Mouse (Mus musculus): ENCODE data around the gene Gatd1. TPM values are rescaled to one million over a fixed set of nuclear protein-coding genes. Genes with fewer than 3 reads are reported as not detected.

The Gatd1 gene
- total RNA-seq, 2 experiments from 2014 or later = 13.8 to 14.2 TPM

- intact Hi-C loops (cut with DNase I) = loop anchor here (1.0 to 10.0 kb wide), 3 partner anchors 101 to 268 kb away; no protein-coding TSS in a partner anchor
- no peak for DNase-seq (ENCODE audit: low spot score)
Measured at GRCm38 (mm10) chr7:141363106-141363751, 50.7 kb downstream of the Gatd1 start.

GRCm38 (mm10) chr7:141361510-141361909, 52.4 kb downstream of the Gatd1 start:
- DNase-seq (ENCODE audit: low spot score) = no peak
- intact Hi-C loops (cut with DNase I) = loop anchor here (5.0 to 10.0 kb wide), 2 partner anchors 99 to 267 kb away; no protein-coding TSS in a partner anchor

Other genes starting within 250 kb of the Gatd1 start
- gene Rnh1, start 241.3 kb downstream of the Gatd1 start, total RNA-seq (2021) = 10 to 100 TPM; 65.7 to 69.9 TPM
- gene Hras, start 220.1 kb downstream of the Gatd1 start, total RNA-seq (2021) = 100 to 1,000 TPM; 106 to 112 TPM
- 1 to 10 TPM; 3.2 to 4.7 TPM for gene Lrrc56, start 220.0 kb downstream of the Gatd1 start, total RNA-seq (2021)
- not detected for gene Lmntd2, start 200.1 kb downstream of the Gatd1 start, total RNA-seq (2021)
- gene Rassf7, start 198.3 kb downstream of the Gatd1 start, total RNA-seq (2021) = under 1 TPM; 0.62 to 0.64 TPM
- gene Phrf1, start 185.4 kb downstream of the Gatd1 start, total RNA-seq (2021) = 10 to 100 TPM; 29.8 to 31.6 TPM
- 1 to 10 TPM; 3.4 to 3.6 TPM for gene Irf7, start 147.7 kb downstream of the Gatd1 start, total RNA-seq (2021)
- gene Cdhr5, start 137.3 kb downstream of the Gatd1 start, total RNA-seq (2021) = not detected
- not detected for gene Sct, start 135.0 kb downstream of the Gatd1 start, total RNA-seq (2021)
- gene Drd4, start 122.1 kb downstream of the Gatd1 start, total RNA-seq (2021) = not detected
- gene Deaf1, start 86.4 kb downstream of the Gatd1 start, total RNA-seq (2021) = 10 to 100 TPM; 16.4 to 17.1 TPM
- 10 to 100 TPM; 13.5 to 13.9 TPM for gene Tmem80, start 86.4 kb downstream of the Gatd1 start, total RNA-seq (2021)
- 1 to 10 TPM; 3.2 to 4.3 TPM for gene Eps8l2, start 75.3 kb downstream of the Gatd1 start, total RNA-seq (2021)
- 100 to 1,000 TPM; 124 to 126 TPM for gene Taldo1, start 21.9 kb downstream of the Gatd1 start, total RNA-seq (2021)
- under 1 TPM; 0.75 to 0.84 TPM for gene Cend1, start 15.4 kb upstream of the Gatd1 start, total RNA-seq (2021)
- 10 to 100 TPM; 58.8 to 72.6 TPM for gene Slc25a22, start 23.8 kb upstream of the Gatd1 start, total RNA-seq (2021)
- under 1 TPM; 0.39 to 0.86 TPM for gene Pidd1, start 29.9 kb upstream of the Gatd1 start, total RNA-seq (2021)
- gene Rplp2, start 33.2 kb upstream of the Gatd1 start, total RNA-seq (2021) = 100 to 1,000 TPM; 862 to 950 TPM
- gene Pnpla2, start 41.1 kb upstream of the Gatd1 start, total RNA-seq (2021) = 100 to 1,000 TPM; 409 to 426 TPM
- 10 to 100 TPM; 19.7 to 23.1 TPM for gene Cracr2b, start 47.0 kb upstream of the Gatd1 start, total RNA-seq (2021)
- 100 to 1,000 TPM; 280 TPM for gene Cd151, start 53.3 kb upstream of the Gatd1 start, total RNA-seq (2021)
- gene Polr2l, start 61.0 kb upstream of the Gatd1 start, total RNA-seq (2021) = 10 to 100 TPM; 74.3 to 74.7 TPM
- 10 to 100 TPM; 17.5 to 39.0 TPM for gene Tspan4, start 61.1 kb upstream of the Gatd1 start, total RNA-seq (2021)
- 10 to 100 TPM; 46.6 to 47.1 TPM for gene Chid1, start 125.7 kb upstream of the Gatd1 start, total RNA-seq (2021)
- 10 to 100 TPM; 48.9 to 56.1 TPM for gene Ap2a2, start 148.0 kb upstream of the Gatd1 start, total RNA-seq (2021)
- not detected for gene Muc6, start 241.2 kb upstream of the Gatd1 start, total RNA-seq (2021)